Comparison of ENCODE assay signal across 8 mouse cellular contexts in genomic region chr1:179959721-179960542, GRCm38 (mm10). TPM values are rescaled to one million over a fixed set of nuclear protein-coding genes. Genes with fewer than 3 reads are reported as not detected.
DNase-seq lines count a peak whose midpoint lies in the region; ATAC-seq and TF ChIP-seq lines count a peak whose summit lies in the region.

Gene Cdc42bpa, plus strand, starts transcription at chr1:179960472.

- peak; percentile 30; the same call in 1 of the 2 replicates for TF ChIP-seq POLR2A in bone marrow, adult 2 months (IDR thresholded peaks at IDR 0.05; ENCODE audit: borderline replicate concordance, control insufficient read depth, low read depth, low read length)

- DNase-seq in B cell, adult 2 months = peak; percentile 48 to 58
- DNase-seq in heart, adult 8-10 months (ENCODE audit: low spot score) = peak; percentile 62
- peak; percentile 65 to 72 for DNase-seq in kidney, adult 8-10 months
- peak; percentile 95 for DNase-seq in midbrain, embryonic 14.5 days
- peak; percentile 76 to 82 for DNase-seq in spleen, postnatal 10 days (ENCODE audit: low spot score in 2 of 2)

- ATAC-seq in embryonic facial prominence, embryonic 15.5 days (ENCODE audit: insufficient number of reproducible peaks, low FRiP score, low TSS enrichment, low read depth) = peak; percentile 97
- peak; percentile 95 for ATAC-seq in limb, embryonic 13.5 days (ENCODE audit: low FRiP score, low read depth)
- ATAC-seq in midbrain, embryonic 14.5 days (ENCODE audit: low FRiP score, low TSS enrichment) = peak; percentile 96

- H3K27ac ChIP-seq in bone marrow, adult 2 months (ENCODE audit: control insufficient read depth, insufficient read depth, low read depth, low read length, poor library complexity) = peak within 1 kb of the TSS; percentile 76; the same call in 1 of the 2 replicates
- peak within 1 kb of the TSS; percentile 95 for H3K27ac ChIP-seq in embryonic facial prominence, embryonic 15.5 days (replicated peaks)
- H3K27ac ChIP-seq in limb, embryonic 13.5 days = peak within 1 kb of the TSS; percentile 90
- peak within 1 kb of the TSS; percentile 96 for H3K27ac ChIP-seq in midbrain, embryonic 14.5 days (replicated peaks; ENCODE audit: low read depth, low read length)

- TF ChIP-seq CTCF in bone marrow, adult 2 months (IDR thresholded peaks at IDR 0.05; ENCODE audit: control insufficient read depth, insufficient read depth, low read length) = no peak

- H3K9ac ChIP-seq in embryonic facial prominence, embryonic 15.5 days = peak within 1 kb of the TSS; percentile 84
- peak within 1 kb of the TSS; percentile 94 for H3K9ac ChIP-seq in limb, embryonic 13.5 days
- H3K9ac ChIP-seq in midbrain, embryonic 14.5 days (replicated peaks; ENCODE audit: low read length) = peak within 1 kb of the TSS; percentile 96

- H3K4me1 ChIP-seq in bone marrow, adult 2 months (ENCODE audit: control insufficient read depth, insufficient read depth, low read length) = no peaks in the 10 kb centered on the region; the same call in 1 of the 2 replicates
- peaks cover 19% of the 10 kb centered on the region for H3K4me1 ChIP-seq in embryonic facial prominence, embryonic 15.5 days
- peaks cover 36% of the 10 kb centered on the region for H3K4me1 ChIP-seq in limb, embryonic 13.5 days
- peaks cover 32% of the 10 kb centered on the region for H3K4me1 ChIP-seq in midbrain, embryonic 14.5 days (ENCODE audit: control insufficient read depth, insufficient read depth, low read length)

- no peaks in the 10 kb centered on the region for H3K27me3 ChIP-seq in embryonic facial prominence, embryonic 15.5 days
- H3K27me3 ChIP-seq in limb, embryonic 13.5 days = no peaks in the 10 kb centered on the region
- no peaks in the 10 kb centered on the region for H3K27me3 ChIP-seq in midbrain, embryonic 14.5 days (ENCODE audit: control insufficient read depth, insufficient read depth, low read length)

- H3K4me2 ChIP-seq in embryonic facial prominence, embryonic 15.5 days (replicated peaks) = peak within 1 kb of the TSS; percentile 79
- peak within 1 kb of the TSS; percentile 85 for H3K4me2 ChIP-seq in limb, embryonic 13.5 days (replicated peaks)
- H3K4me2 ChIP-seq in midbrain, embryonic 14.5 days (ENCODE audit: low read length) = peak within 1 kb of the TSS; percentile 92

- 2% methylated on average over 108 of the region's 128 CpGs for WGBS in bone marrow, adult 2 months
- WGBS in embryonic facial prominence, embryonic 15.5 days = under 1% methylated on average over 79 of the region's 128 CpGs
- WGBS in limb, embryonic 13.5 days = 0% methylated on average over 56 of the region's 128 CpGs
- under 1% methylated on average over 99 of the region's 128 CpGs for WGBS in midbrain, embryonic 14.5 days

- no peaks in the 10 kb centered on the region for H3K36me3 ChIP-seq in embryonic facial prominence, embryonic 15.5 days
- no peaks in the 10 kb centered on the region for H3K36me3 ChIP-seq in limb, embryonic 13.5 days
- H3K36me3 ChIP-seq in midbrain, embryonic 14.5 days (ENCODE audit: control insufficient read depth, insufficient read depth, low read length) = no peaks in the 10 kb centered on the region

- peak within 1 kb of the TSS; percentile 74 for H3K4me3 ChIP-seq in bone marrow, adult 2 months (replicated peaks; ENCODE audit: control insufficient read depth, low read depth, low read length)
- peak within 1 kb of the TSS; percentile 69 for H3K4me3 ChIP-seq in embryonic facial prominence, embryonic 15.5 days (replicated peaks)
- H3K4me3 ChIP-seq in limb, embryonic 13.5 days = peak within 1 kb of the TSS; percentile 77
- H3K4me3 ChIP-seq in midbrain, embryonic 14.5 days (replicated peaks; ENCODE audit: low read depth, low read length) = peak within 1 kb of the TSS; percentile 65

- H3K9me3 ChIP-seq in embryonic facial prominence, embryonic 15.5 days (replicated peaks) = no peaks in the 10 kb centered on the region
- H3K9me3 ChIP-seq in limb, embryonic 13.5 days = no peaks in the 10 kb centered on the region
- no peaks in the 10 kb centered on the region for H3K9me3 ChIP-seq in midbrain, embryonic 14.5 days (ENCODE audit: control insufficient read depth, low read length)

RNA-seq across cellular contexts. Expression of gene Cdc42bpa, which starts in this region (rescaled TPM):
- polyA plus RNA-seq in bone marrow, adult 2 months (2011; ENCODE audit: insufficient read depth, insufficient read length, low replicate concordance, missing spikeins) = 5.1 and 8.7 TPM in 2 replicates
- 16.3 and 17.9 TPM in 2 replicates for polyA plus RNA-seq in embryonic facial prominence, embryonic 15.5 days (2015; fragmentation: Nextera tagmentation; extraction: Ambion mirVana)
- 10 to 100 TPM; 38.6 to 47.9 (median 44.9) TPM for total RNA-seq in heart, adult 8-10 months (2022)
- 20.4 and 22.3 TPM in 2 replicates for polyA plus RNA-seq in limb, embryonic 13.5 days (2015; fragmentation: Nextera tagmentation; extraction: Ambion mirVana)
- 29.5 and 31.8 TPM in 2 replicates for polyA plus RNA-seq in midbrain, embryonic 14.5 days (2014; fragmentation: Nextera tagmentation; extraction: Ambion mirVana)

Comparison
In these comparisons a context has a peak if more than half of its experiments do, and no peak if none do; other contexts are left out.
1. Peak in every context shown above with its lines: DNase-seq, ATAC-seq, H3K4me3 ChIP-seq and H3K27ac ChIP-seq.